ENCODE assay signal across 9 mouse cellular contexts in the genomic region with DNA sequence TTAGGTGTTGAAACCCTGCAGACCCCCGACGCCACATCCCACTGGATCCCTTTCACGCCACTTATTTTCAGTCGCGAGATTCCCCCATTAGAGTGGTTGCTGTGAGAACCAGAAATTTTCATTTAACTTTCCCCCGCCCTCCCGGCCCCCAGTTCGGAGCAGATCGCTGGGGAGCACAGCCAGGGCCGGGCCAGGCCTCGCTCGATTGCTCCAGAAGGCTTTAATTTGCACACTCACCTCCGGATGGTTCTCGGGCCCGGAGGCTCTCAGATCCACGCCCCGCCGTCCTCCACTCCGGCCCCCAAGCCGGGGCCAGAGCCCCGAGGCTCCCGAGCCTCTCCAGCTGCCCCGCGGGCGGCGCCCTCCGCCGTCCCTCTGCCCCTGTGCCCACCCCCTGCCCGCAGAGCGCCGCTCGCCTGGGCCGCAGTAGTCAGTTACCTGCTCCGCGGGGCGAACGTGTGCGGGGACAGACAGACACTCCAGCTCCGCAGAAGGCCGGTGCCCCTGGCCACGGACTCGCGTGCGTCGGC.
DNase-seq lines count a peak whose midpoint lies in the region; ATAC-seq and TF ChIP-seq lines count a peak whose summit lies in the region.
"Had no signal": no experiment of that assay in that cellular context is flagged by ENCODE, and none has a peak within 500 bp of the region (broad histone marks: within the 10 kb centered on the region; RNA-seq: fewer than 3 reads in every experiment).

No protein-coding gene starts in this region.

- peaks cover 34% of the 10 kb centered on the region for H3K27me3 ChIP-seq in heart, embryonic 12.5 days (replicated peaks)
- peaks cover 38% of the 10 kb centered on the region for H3K27me3 ChIP-seq in intestine, embryonic 14.5 days (replicated peaks; ENCODE audit: control insufficient read depth, insufficient read depth, low read length)
- H3K27me3 ChIP-seq in liver, postnatal 0 days (ENCODE audit: insufficient read depth, low read length), result peaks cover 33% of the 10 kb centered on the region

- no peak overlapping the region for H3K9ac ChIP-seq in heart, embryonic 12.5 days
- H3K9ac ChIP-seq in intestine, embryonic 14.5 days (ENCODE audit: low read length), result no peak overlapping the region
- no peak overlapping the region for H3K9ac ChIP-seq in liver, postnatal 0 days (replicated peaks)

- DNase-seq in heart, postnatal 10 days, result no peak
- peak; percentile 32 to 37 for DNase-seq in cerebellum, postnatal 25 days
- peak; percentile 53 for DNase-seq in intestine, embryonic 14.5 days (ENCODE audit: low spot score)
- DNase-seq in liver, postnatal 0 days, result peak; percentile 12
- DNase-seq in spleen, adult 18-20 months, result no peak
- no peak for DNase-seq in left cerebral cortex, adult 9 months (ENCODE audit: low spot score in 2 of 2)
- no peak for DNase-seq in gastrocnemius, adult 18-20 months (ENCODE audit: low spot score)

- 2% methylated on average over 45 of the region's 45 CpGs for WGBS in heart, embryonic 12.5 days
- WGBS in intestine, embryonic 14.5 days, result 2% methylated on average over 40 of the region's 45 CpGs
- 2% methylated on average over 44 of the region's 45 CpGs for WGBS in liver, postnatal 0 days (ENCODE audit: insufficient replicate concordance)

- peak overlapping the region; percentile 64 for H3K4me3 ChIP-seq in heart, embryonic 12.5 days
- H3K4me3 ChIP-seq in intestine, embryonic 14.5 days (ENCODE audit: low read depth, low read length), result peak overlapping the region; percentile 50
- H3K4me3 ChIP-seq in liver, postnatal 0 days (ENCODE audit: low read depth, low read length), result peak overlapping the region; percentile 59; the same call in 1 of the 2 replicates
- H3K4me3 ChIP-seq: erythroblast, embryonic 14.5 days had no signal

- no peak for TF ChIP-seq EP300 in liver, postnatal 0 days (IDR thresholded peaks at IDR 0.05; ENCODE audit: low read depth)

- H3K36me3 ChIP-seq in heart, embryonic 12.5 days, result no peaks in the 10 kb centered on the region
- H3K36me3 ChIP-seq in intestine, embryonic 14.5 days (ENCODE audit: control insufficient read depth, insufficient read depth, low read length), result no peaks in the 10 kb centered on the region
- H3K36me3 ChIP-seq in liver, postnatal 0 days (replicated peaks; ENCODE audit: insufficient read depth, low read length), result no peaks in the 10 kb centered on the region

- H3K4me2 ChIP-seq in heart, embryonic 12.5 days, result peak overlapping the region; percentile 97
- H3K4me2 ChIP-seq in intestine, embryonic 14.5 days (ENCODE audit: low read length), result peak overlapping the region; percentile 98
- H3K4me2 ChIP-seq in liver, postnatal 0 days (ENCODE audit: low read depth, low read length), result peak overlapping the region; percentile 93

- intact Hi-C loops in heart, postnatal 10 days (cut with DNase I), result no loop called here

- peaks cover 17% of the 10 kb centered on the region for H3K4me1 ChIP-seq in heart, embryonic 12.5 days (replicated peaks)
- 0 out of 2 replicates have a peak, but pooled peaks cover 10% of the 10 kb centered on the region for H3K4me1 ChIP-seq in intestine, embryonic 14.5 days (replicated peaks; ENCODE audit: control insufficient read depth, insufficient read depth, low read length)
- H3K4me1 ChIP-seq in liver, postnatal 0 days (ENCODE audit: insufficient read depth), result peaks cover 7% of the 10 kb centered on the region; the same call in 1 of the 2 replicates

- no peaks in the 10 kb centered on the region for H3K9me3 ChIP-seq in heart, embryonic 12.5 days (replicated peaks)
- H3K9me3 ChIP-seq in intestine, embryonic 14.5 days (ENCODE audit: control insufficient read depth, low read length), result no peaks in the 10 kb centered on the region
- H3K9me3 ChIP-seq in liver, postnatal 0 days (ENCODE audit: low read length), result no peaks in the 10 kb centered on the region

- peak; percentile 43; the same call in 1 of the 2 replicates for ATAC-seq in heart, embryonic 12.5 days (ENCODE audit: insufficient number of reproducible peaks, low FRiP score)
- no peak for ATAC-seq in intestine, embryonic 14.5 days (replicated peaks; ENCODE audit: low FRiP score, low TSS enrichment, low read depth)
- ATAC-seq in liver, postnatal 0 days, result peak; percentile 15; the same call in 1 of the 2 replicates

- no peak for TF ChIP-seq CTCF in liver, postnatal 0 days (IDR thresholded peaks at IDR 0.05; ENCODE audit: low read depth)

- H3K27ac ChIP-seq in heart, embryonic 12.5 days (ENCODE audit: poor library complexity, severe bottlenecking), result no peak overlapping the region
- no peak overlapping the region for H3K27ac ChIP-seq in intestine, embryonic 14.5 days (ENCODE audit: low read depth)
- no peak overlapping the region for H3K27ac ChIP-seq in liver, postnatal 0 days (ENCODE audit: low read depth)

Comparison
In these comparisons a context has a peak if more than half of its experiments do, and no peak if none do; other contexts are left out.
1. DNase-seq: peak in cerebellum, postnatal 25 days (2 of 2), intestine, embryonic 14.5 days (single experiment) and liver, postnatal 0 days (single experiment); none in heart, postnatal 10 days (0 of 2), spleen, adult 18-20 months (0 of 2), left cerebral cortex, adult 9 months (0 of 2) and gastrocnemius, adult 18-20 months (single experiment).
2. Peak in every context shown above with its lines, with median percentiles within 50 percentile points of each other: H3K4me2 ChIP-seq and H3K4me3 ChIP-seq.